Mouse (Mus musculus) midbrain, embryonic 14.5 days (tissue): Measurements from ENCODE around the gene Coro2a. TPM values are rescaled to one million over a fixed set of nuclear protein-coding genes. Genes with fewer than 3 reads are reported as not detected.
"Not testable (repeated sequence)": the region's sequence is repeated elsewhere in the genome, so short reads cannot be mapped to it uniquely, and the experiment has no call there.

Experiments used
- ATAC-seq: fragments of 200-750 bp; cut with Nextera tagmentation; 2 replicates; pipeline ENCODE4 v1.8.0; 2017; ENCODE audit warnings: moderate number of reproducible peaks, moderate library complexity; ENCODE audit not compliant: low FRiP score, low TSS enrichment
- DNase-seq: peaks from one replicate; pipeline ENCODE4 v3.0.0-alpha.2; 2015
- H3K27ac ChIP-seq: fragments of 300-500 bp; sonication (generic); replicated peaks from 2 replicates; pipeline ENCODE4 v1.5.1; 2014; ENCODE audit warnings: mild to moderate bottlenecking, low read depth, low read length, moderate library complexity
- H3K27me3 ChIP-seq: fragments of 300-500 bp; sonication (generic); 2 replicates; pipeline ENCODE4 v1.6.1; 2014; ENCODE audit warnings: low read length, control low read depth, mixed read lengths; ENCODE audit not compliant: control insufficient read depth, insufficient read depth
- H3K36me3 ChIP-seq: fragments of 300-500 bp; sonication (generic); 2 replicates; pipeline ENCODE4 v1.6.1; 2014; ENCODE audit warnings: low read length, control low read depth; ENCODE audit not compliant: control insufficient read depth, insufficient read depth
- H3K4me1 ChIP-seq: fragments of 300-500 bp; sonication (generic); 2 replicates; pipeline ENCODE4 v1.6.1; 2014; ENCODE audit warnings: mild to moderate bottlenecking, antibody characterized with exemption, low read length, control low read depth; ENCODE audit not compliant: control insufficient read depth, insufficient read depth
- H3K4me2 ChIP-seq: fragments of 300-500 bp; sonication (generic); 2 replicates; pipeline ENCODE4 v1.6.1; 2014; ENCODE audit warnings: mild to moderate bottlenecking, low read length, moderate library complexity
- H3K4me3 ChIP-seq: fragments of 300-500 bp; sonication (generic); replicated peaks from 2 replicates; pipeline ENCODE4 v1.5.1; 2014; ENCODE audit warnings: low read depth, low read length
- H3K9ac ChIP-seq: fragments of 300-500 bp; sonication (generic); replicated peaks from 2 replicates; pipeline ENCODE4 v1.6.1; 2014; ENCODE audit warnings: mild to moderate bottlenecking, low read length, moderate library complexity
- H3K9me3 ChIP-seq: fragments of 300-500 bp; sonication (generic); 2 replicates; pipeline ENCODE4 v1.6.1; 2016; ENCODE audit warnings: low read length, control low read depth, mixed read lengths; ENCODE audit not compliant: control insufficient read depth
- whole genome bisulfite sequencing: fragments of 180-500 bp; shearing (Covaris S2); extraction: QIAGEN DNeasy Blood & Tissue Kit; methylation state at CpG from one replicate; pipeline ENCODE4 v1.1.7; 2014; 5-methylcytosine and 5-hydroxymethylcytosine counted together
- polyA plus RNA-seq: library from polyadenylated mRNA; unstranded; fragments of >200 nt; fragmentation: Nextera tagmentation; extraction: Ambion mirVana; gene quantifications from 2 replicates; pipeline ENCODE4 v1.2.1, GENCODE M21; 2014

The Coro2a gene
- polyA plus RNA-seq, result 5.1 and 5.4 TPM in 2 replicates

DNA sequence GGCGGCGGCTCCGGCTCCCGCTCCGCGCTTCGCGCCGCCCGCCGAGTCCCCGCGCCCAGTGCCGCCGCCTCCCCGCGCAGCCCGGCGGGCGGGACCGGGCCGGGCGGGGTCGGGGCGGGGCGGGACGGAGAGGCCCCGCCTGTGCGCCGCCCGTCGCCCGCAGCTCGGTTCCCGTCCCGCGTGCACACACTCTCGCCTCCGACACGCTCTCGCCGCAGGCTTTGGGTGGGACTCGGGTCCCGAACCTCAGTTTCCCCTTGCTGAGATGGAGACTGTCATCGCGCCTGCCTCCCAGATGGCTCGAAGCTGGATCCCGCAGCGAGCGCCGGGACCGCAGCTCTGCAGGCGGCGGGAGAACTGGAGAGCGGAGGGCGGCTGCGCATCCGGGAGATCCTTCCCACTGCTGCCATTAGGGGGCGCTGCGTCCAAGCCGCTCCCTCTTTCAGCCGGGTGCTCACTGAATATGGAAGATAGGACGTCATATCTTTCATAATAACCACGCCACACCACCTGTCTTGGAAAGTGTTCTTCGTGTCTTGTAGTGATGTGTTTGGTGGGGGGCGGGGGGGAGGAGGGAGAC, at the start of gene Coro2a:
Coro2a (minus strand) TSS at position 359 of the 580 bp plus-strand sequence.
- peak within 1 kb of the TSS; percentile 56 for H3K4me3 ChIP-seq
- peak within 1 kb of the TSS; percentile 93 for H3K4me2 ChIP-seq
- ATAC-seq (peak; percentile 65), DNase-seq (peak; percentile 93)
- peaks cover 17% of the 10 kb centered on the region; the same call in 1 of the 2 replicates for H3K27me3 ChIP-seq
- under 1% methylated on average over 54 of the region's 66 CpGs for WGBS
- peak within 1 kb of the TSS; percentile 66 for H3K9ac ChIP-seq
- H3K4me1 ChIP-seq, result 0 out of 2 replicates have a peak, but pooled peaks cover 8% of the 10 kb centered on the region
- no peaks in the 10 kb centered on the region for H3K36me3 ChIP-seq
- H3K9me3 ChIP-seq, result no peaks in the 10 kb centered on the region
- H3K27ac ChIP-seq, result no peak within 1 kb of the TSS

GRCm38 (mm10) chr4:46650086-46650753, 48.2 kb upstream of the Coro2a start, which contains the start of gene Tbc1d2:
TSS of gene Tbc1d2 (minus strand) at chr4:46650209.
- peaks cover 9% of the 10 kb centered on the region for H3K4me1 ChIP-seq
- H3K4me2 ChIP-seq, result peak within 1 kb of the TSS; percentile 94
- DNase-seq, result peak; percentile 95
- peak within 1 kb of the TSS; percentile 73 for H3K4me3 ChIP-seq
- H3K36me3 ChIP-seq, result no peaks in the 10 kb centered on the region
- under 1% methylated on average over 69 of the region's 69 CpGs for whole genome bisulfite sequencing
- peak; percentile 95 for ATAC-seq
- H3K27ac ChIP-seq, result peak within 1 kb of the TSS; percentile 64
- peaks cover 28% of the 10 kb centered on the region; the same call in 1 of the 2 replicates for H3K27me3 ChIP-seq
- no peaks in the 10 kb centered on the region for H3K9me3 ChIP-seq
- H3K9ac ChIP-seq, result peak within 1 kb of the TSS; percentile 56; the same call in 1 of the 2 replicates

GRCm38 (mm10) chr4:46649161-46649560, 47.2 kb upstream of the Coro2a start:
- no peaks in the 10 kb centered on the region for H3K9me3 ChIP-seq
- H3K27ac ChIP-seq, result no peak overlapping the region
- 0 out of 2 replicates have a peak overlapping the region, but pooled peaks have one; percentile 73 for H3K4me3 ChIP-seq
- no peaks in the 10 kb centered on the region for H3K36me3 ChIP-seq
- peak overlapping the region; percentile 94 for H3K4me2 ChIP-seq
- DNase-seq, result no peak
- 68% methylated on average over 4 of the region's 4 CpGs for WGBS
- H3K9ac ChIP-seq, result no peak overlapping the region
- peaks cover 9% of the 10 kb centered on the region for H3K4me1 ChIP-seq
- peaks cover 28% of the 10 kb centered on the region; the same call in 1 of the 2 replicates for H3K27me3 ChIP-seq
- no peak for ATAC-seq

DNA sequence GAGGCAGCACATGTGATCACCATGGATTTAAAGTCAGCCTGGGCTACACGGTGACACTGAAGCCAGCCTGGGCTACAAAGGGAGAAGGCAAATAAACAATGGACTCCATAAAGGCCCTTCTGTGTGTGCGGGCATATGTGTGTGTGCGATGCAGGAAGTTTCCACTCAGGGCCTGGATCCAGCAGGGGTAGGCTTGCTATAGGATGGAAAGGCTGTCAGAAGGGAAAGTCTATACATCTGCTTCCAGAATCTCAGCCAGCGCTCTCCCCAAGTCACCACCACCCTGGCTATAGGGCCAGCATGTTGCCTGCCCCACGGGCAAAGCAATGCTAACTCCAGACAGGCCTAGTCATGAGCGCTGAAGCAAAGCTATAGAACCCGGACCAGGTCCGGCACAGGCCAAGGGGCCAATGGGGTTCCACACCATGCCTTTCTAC, 41.7 kb upstream of the Coro2a start:
- H3K4me1 ChIP-seq, result no peaks in the 10 kb centered on the region
- H3K4me2 ChIP-seq, result no peak overlapping the region
- DNase-seq (no peak), ATAC-seq (no peak)
- no peak overlapping the region for H3K4me3 ChIP-seq
- H3K36me3 ChIP-seq, result no peaks in the 10 kb centered on the region
- H3K9me3 ChIP-seq, result no peaks in the 10 kb centered on the region
- WGBS, result 86% methylated on average over 8 of the region's 8 CpGs
- no peak overlapping the region for H3K27ac ChIP-seq
- no peak overlapping the region for H3K9ac ChIP-seq
- peaks cover 7% of the 10 kb centered on the region; the same call in 1 of the 2 replicates for H3K27me3 ChIP-seq

- no peaks in the 10 kb centered on the region for H3K4me1 ChIP-seq
- no peak overlapping the region for H3K9ac ChIP-seq
- H3K4me2 ChIP-seq, result no peak overlapping the region
- H3K36me3 ChIP-seq, result no peaks in the 10 kb centered on the region
- ATAC-seq (no peak), DNase-seq (no peak)
- 85% methylated on average over 8 of the region's 8 CpGs for WGBS
- H3K9me3 ChIP-seq, result no peaks in the 10 kb centered on the region
- H3K27ac ChIP-seq, result no peak overlapping the region
- peaks cover under 1% of the 10 kb centered on the region; the same call in 1 of the 2 replicates for H3K27me3 ChIP-seq
- H3K4me3 ChIP-seq, result no peak overlapping the region
Observed at GRCm38 (mm10) chr4:46642924-46643675, 41.1 kb upstream of the Coro2a start.

DNA sequence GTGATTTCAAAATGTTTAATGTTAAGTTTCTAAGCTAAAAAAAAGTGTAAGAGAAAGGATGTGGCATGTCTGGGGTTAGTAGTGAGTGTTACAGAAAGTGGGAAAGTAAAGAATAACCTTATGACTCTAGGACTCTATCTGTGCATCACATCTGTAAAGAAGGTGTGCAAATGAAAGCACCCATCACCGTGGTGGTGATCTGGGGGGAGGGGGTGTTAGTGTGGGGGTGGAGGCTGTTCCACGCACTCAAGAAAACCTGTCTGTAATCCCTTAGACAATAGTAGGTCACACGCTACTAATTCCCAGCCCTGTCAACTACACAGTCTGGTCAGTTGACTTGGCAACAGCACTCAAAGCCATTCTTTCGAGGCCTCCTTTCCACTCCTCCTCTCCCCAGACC, 39.3 kb upstream of the Coro2a start:
- Histone ChIP-seq H3K4me1 (no peaks in the 10 kb centered on the region), H3K9me3 (no peaks in the 10 kb centered on the region), H3K4me3 (no peak overlapping the region), H3K27ac (no peak overlapping the region), H3K36me3 (no peaks in the 10 kb centered on the region), H3K9ac (no peak overlapping the region), H3K27me3 (no peaks in the 10 kb centered on the region), H3K4me2 (no peak overlapping the region)
- DNase-seq (no peak), ATAC-seq (no peak)
- WGBS, result 7% methylated on average over 4 of the region's 4 CpGs

- Histone ChIP-seq H3K27ac (no peak overlapping the region), H3K36me3 (no peaks in the 10 kb centered on the region), H3K9ac (no peak overlapping the region), H3K4me1 (no peaks in the 10 kb centered on the region), H3K4me2 (no peak overlapping the region), H3K9me3 (no peaks in the 10 kb centered on the region), H3K4me3 (no peak overlapping the region), H3K27me3 (no peaks in the 10 kb centered on the region)
- ATAC-seq, result no peak
- WGBS, result 88% methylated on average over 8 of the region's 8 CpGs
- DNase-seq, result no peak
Observed at GRCm38 (mm10) chr4:46639866-46640265, 37.9 kb upstream of the Coro2a start.

DNA sequence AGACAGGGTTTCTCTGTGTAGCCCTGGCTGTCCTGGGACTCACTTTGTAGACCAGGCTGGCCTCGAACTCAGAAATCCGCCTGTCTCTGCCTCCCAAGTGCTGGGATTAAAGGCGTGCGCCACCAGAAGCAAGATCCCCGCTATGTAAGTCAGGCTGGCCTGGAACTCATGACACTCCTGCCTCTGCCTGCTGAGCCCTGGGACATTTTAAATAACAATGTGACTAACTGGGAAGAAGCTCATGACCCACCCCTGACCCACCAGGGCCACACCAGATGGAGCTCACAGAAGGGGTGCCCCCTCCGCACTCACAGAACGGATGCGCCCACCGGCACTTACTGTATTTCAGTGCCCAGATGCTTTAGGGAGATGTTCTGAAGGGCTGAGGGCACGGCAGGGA, 35.2 kb upstream of the Coro2a start:
- not testable (repeated sequence) for DNase-seq, H3K36me3 ChIP-seq, H3K27ac ChIP-seq, H3K27me3 ChIP-seq, H3K4me3 ChIP-seq, H3K4me1 ChIP-seq, ATAC-seq, H3K4me2 ChIP-seq, H3K9ac ChIP-seq, H3K9me3 ChIP-seq
- WGBS, result 95% methylated on average over 10 of the region's 10 CpGs
